Mouse (Mus musculus) urinary bladder, postnatal 36 days (tissue): ENCODE results near the gene Abcc3.
"Not testable (repeated sequence)": the region's sequence is repeated elsewhere in the genome, so short reads cannot be mapped to it uniquely, and the experiment has no call there.

Source experiments
- DNase-seq, 2 experiments: peaks; one replicate each; pipeline ENCODE4 v3.0.0; 2022; ENCODE audit warnings: low spot score in 2 of 2, mixed read lengths in 1 of 2

The Abcc3 gene

GRCm38 (mm10) chr11:94402731-94403130, 9.9 kb upstream of the Abcc3 start:
- DNase-seq, result no peak

GRCm38 (mm10) chr11:94402029-94402428, 9.2 kb upstream of the Abcc3 start:
- not testable (repeated sequence) for DNase-seq

GRCm38 (mm10) chr11:94400996-94401395, 8.2 kb upstream of the Abcc3 start:
- DNase-seq, result no peak

- no peak for DNase-seq
These were observed 1.3 kb upstream of the Abcc3 start for GRCm38 (mm10) chr11:94394107-94394506.

GRCm38 (mm10) chr11:94393490-94393889, 693 bp upstream of the Abcc3 start:
- not testable (repeated sequence) for DNase-seq

GRCm38 (mm10) chr11:94391661-94392060, 1.1 kb downstream of the Abcc3 start:
- peak; percentile 29 to 47 for DNase-seq

- DNase-seq, result no peak
These were observed 2.0 kb downstream of the Abcc3 start for GRCm38 (mm10) chr11:94390825-94391224.

- no peak for DNase-seq
These were observed 2.9 kb downstream of the Abcc3 start for GRCm38 (mm10) chr11:94389724-94390396.

- DNase-seq, result no peak
These were observed 3.8 kb downstream of the Abcc3 start for GRCm38 (mm10) chr11:94389021-94389420.

- no peak for DNase-seq
These were observed 5.0 kb downstream of the Abcc3 start for GRCm38 (mm10) chr11:94387756-94388155.

GRCm38 (mm10) chr11:94385977-94386771, 6.6 kb downstream of the Abcc3 start:
- peak; percentile 23 to 30 for DNase-seq

- no peak for DNase-seq
These were observed 13.1 kb downstream of the Abcc3 start for GRCm38 (mm10) chr11:94379736-94380135.

- DNase-seq, result no peak
These were observed 13.7 kb downstream of the Abcc3 start for GRCm38 (mm10) chr11:94379061-94379460.

- no peak for DNase-seq
These were observed 18.4 kb downstream of the Abcc3 start for GRCm38 (mm10) chr11:94374276-94374948.

GRCm38 (mm10) chr11:94370809-94371208, 22.0 kb downstream of the Abcc3 start:
- peak; percentile 50 for DNase-seq

GRCm38 (mm10) chr11:94369981-94370380, 22.8 kb downstream of the Abcc3 start:
- no peak for DNase-seq

GRCm38 (mm10) chr11:94365340-94365739, 27.5 kb downstream of the Abcc3 start:
- peak; percentile 53 to 56 for DNase-seq

GRCm38 (mm10) chr11:94363690-94364089, 29.1 kb downstream of the Abcc3 start:
- peak; percentile 71 to 75 for DNase-seq

GRCm38 (mm10) chr11:94362101-94362500, 30.7 kb downstream of the Abcc3 start:
- DNase-seq, result no peak

GRCm38 (mm10) chr11:94361166-94361870, 31.5 kb downstream of the Abcc3 start:
- DNase-seq, result no peak

- DNase-seq, result no peak
These were observed 33.6 kb downstream of the Abcc3 start for GRCm38 (mm10) chr11:94359168-94359567.
